29 mouse cellular contexts compared by ENCODE assay signal in genomic region chr9:104304376-104304775, GRCm38 (mm10). TPM values are rescaled to one million over a fixed set of nuclear protein-coding genes. Genes with fewer than 3 reads are reported as not detected.
DNase-seq lines count a peak whose midpoint lies in the region; ATAC-seq and TF ChIP-seq lines count a peak whose summit lies in the region.
"Had no signal": no experiment of that assay in that cellular context is flagged by ENCODE, and none has a peak within 500 bp of the region (broad histone marks: within the 10 kb centered on the region; RNA-seq: fewer than 3 reads in every experiment).

No protein-coding gene starts in this region.

- peak; percentile 72 for ATAC-seq in intestine, postnatal 0 days
- peak; percentile 68 for ATAC-seq in stomach, postnatal 0 days (ENCODE audit: low FRiP score, low TSS enrichment)
- ATAC-seq: forebrain, embryonic 13.5 days; inflammation-experienced regulatory T-cells, adult 6 months; lung, postnatal 0 days; midbrain, embryonic 16.5 days had no signal

- TF ChIP-seq CTCF in intestine, postnatal 0 days (IDR thresholded peaks at IDR 0.05; ENCODE audit: low read depth) = no peak
- TF ChIP-seq CTCF in stomach, postnatal 0 days (IDR thresholded peaks at IDR 0.05; ENCODE audit: low read depth) = no peak

- no peaks in the 10 kb centered on the region for H3K9me3 ChIP-seq in intestine, postnatal 0 days (ENCODE audit: control insufficient read depth)
- H3K9me3 ChIP-seq in stomach, postnatal 0 days (ENCODE audit: control insufficient read depth, low read length) = no peaks in the 10 kb centered on the region
- H3K9me3 ChIP-seq: embryonic facial prominence, embryonic 13.5 days; forebrain, embryonic 13.5 days; heart, embryonic 12.5 days; hindbrain, embryonic 13.5 days; midbrain, embryonic 10.5 days; neural tube, embryonic 13.5 days had no signal

- peak; percentile 90 for DNase-seq in kidney, adult 9 months
- DNase-seq in kidney, postnatal 14 days = peak; percentile 57
- peak; percentile 33 for DNase-seq in stomach, postnatal 0 days (ENCODE audit: low spot score)
- DNase-seq in gastrocnemius, postnatal 4 days (ENCODE audit: low spot score in 2 of 2) = no peak
- DNase-seq in right cerebral cortex, postnatal 36 days (ENCODE audit: low spot score in 2 of 2) = no peak
- no peak for DNase-seq in Muller cell, postnatal 12 days (ENCODE audit: inconsistent ontology term)
- DNase-seq: adrenal gland, postnatal 10 days; cerebellum, adult 2 months; cerebellum, postnatal 25 days; embryo, embryonic 11 days; heart, adult 11 months; heart, postnatal 14 days; right cerebral cortex, postnatal 4 days; thymus, adult 18-20 months; thymus, postnatal 36 days had no signal

- no peak for TF ChIP-seq EP300 in stomach, postnatal 0 days (optimal IDR thresholded peaks at IDR 0.05)

- peaks cover 4% of the 10 kb centered on the region; the same call in 1 of the 2 replicates for H3K36me3 ChIP-seq in intestine, postnatal 0 days (ENCODE audit: control insufficient read depth, insufficient read depth)
- H3K36me3 ChIP-seq in stomach, postnatal 0 days (ENCODE audit: control insufficient read depth, insufficient read depth, low read length) = no peaks in the 10 kb centered on the region
- H3K36me3 ChIP-seq: embryonic facial prominence, embryonic 13.5 days; heart, embryonic 12.5 days; hindbrain, embryonic 13.5 days; midbrain, embryonic 10.5 days; neural tube, embryonic 13.5 days had no signal

- H3K27ac ChIP-seq in intestine, postnatal 0 days (ENCODE audit: low read depth, low read length) = no peak overlapping the region
- 0 out of 2 replicates have a peak overlapping the region, but pooled peaks have one; percentile 53 for H3K27ac ChIP-seq in stomach, postnatal 0 days (replicated peaks)
- H3K27ac ChIP-seq: embryonic facial prominence, embryonic 13.5 days; forebrain, embryonic 13.5 days; hindbrain, embryonic 13.5 days; layer of hippocampus, adult 2 months; midbrain, embryonic 10.5 days; neural tube, embryonic 13.5 days had no signal

- H3K4me2 ChIP-seq in intestine, postnatal 0 days (replicated peaks; ENCODE audit: low read depth) = no peak overlapping the region
- no peak overlapping the region for H3K4me2 ChIP-seq in stomach, postnatal 0 days (replicated peaks; ENCODE audit: low read depth)
- H3K4me2 ChIP-seq: embryonic facial prominence, embryonic 13.5 days; forebrain, embryonic 13.5 days; heart, embryonic 12.5 days; hindbrain, embryonic 13.5 days; neural tube, embryonic 13.5 days had no signal

- no peak overlapping the region for H3K4me3 ChIP-seq in intestine, postnatal 0 days (ENCODE audit: low read depth, low read length)
- no peak overlapping the region for H3K4me3 ChIP-seq in stomach, postnatal 0 days (ENCODE audit: low read depth, low read length)
- H3K4me3 ChIP-seq: embryonic facial prominence, embryonic 13.5 days; erythroblast, embryonic 14.5 days; forebrain, embryonic 13.5 days; heart, embryonic 12.5 days; hindbrain, embryonic 13.5 days; layer of hippocampus, adult 2 months; midbrain, embryonic 10.5 days; myocyte; neural tube, embryonic 13.5 days had no signal

- H3K4me1 ChIP-seq in intestine, postnatal 0 days (replicated peaks; ENCODE audit: control insufficient read depth, insufficient read depth, low read length) = no peaks in the 10 kb centered on the region
- no peaks in the 10 kb centered on the region for H3K4me1 ChIP-seq in stomach, postnatal 0 days (replicated peaks; ENCODE audit: control insufficient read depth, insufficient read depth)
- H3K4me1 ChIP-seq: embryonic facial prominence, embryonic 13.5 days; forebrain, embryonic 13.5 days; hindbrain, embryonic 13.5 days; midbrain, embryonic 10.5 days; neural tube, embryonic 13.5 days had no signal

- H3K27me3 ChIP-seq in intestine, postnatal 0 days (replicated peaks; ENCODE audit: control insufficient read depth, insufficient read depth, low read length) = no peaks in the 10 kb centered on the region
- H3K27me3 ChIP-seq in stomach, postnatal 0 days (ENCODE audit: control insufficient read depth, insufficient read depth, low read length) = no peaks in the 10 kb centered on the region
- H3K27me3 ChIP-seq: embryonic facial prominence, embryonic 13.5 days; forebrain, embryonic 13.5 days; hindbrain, embryonic 13.5 days; neural tube, embryonic 13.5 days had no signal

- WGBS in intestine, postnatal 0 days = 34% methylated on average over 4 of the region's 4 CpGs
- WGBS in stomach, postnatal 0 days = 58% methylated on average over 4 of the region's 4 CpGs

- no peak overlapping the region for H3K9ac ChIP-seq in intestine, postnatal 0 days (ENCODE audit: low read depth, low read length)
- no peak overlapping the region for H3K9ac ChIP-seq in stomach, postnatal 0 days (ENCODE audit: low read length)
- H3K9ac ChIP-seq: embryonic facial prominence, embryonic 13.5 days; forebrain, embryonic 13.5 days; heart, embryonic 12.5 days; hindbrain, embryonic 13.5 days; neural tube, embryonic 13.5 days had no signal

RNA-seq across cellular contexts. Expression of gene Acpp, which starts 33.2 kb away (rescaled TPM):
- polyA plus RNA-seq in intestine, postnatal 0 days (2015; fragmentation: Nextera tagmentation; extraction: Ambion mirVana) = 2.9 and 3.6 TPM in 2 replicates
- 9.8 and 10.8 TPM in 2 replicates for polyA plus RNA-seq in stomach, postnatal 0 days (2015; fragmentation: Nextera tagmentation; extraction: Ambion mirVana)
- total RNA-seq in gastrocnemius, postnatal 4 days (2021) = under 1 TPM; 0.32 to 0.57 TPM
- total RNA-seq: MEL had no signal
- polyA plus RNA-seq: erythroblast, embryonic 14.5 days; heart, embryonic 12.5 days had no signal

RNA-seq across cellular contexts. Expression of gene Dnajc13, which starts 41.6 kb away (rescaled TPM):
- polyA plus RNA-seq in intestine, postnatal 0 days (2015; fragmentation: Nextera tagmentation; extraction: Ambion mirVana) = 24.6 and 26.8 TPM in 2 replicates
- polyA plus RNA-seq in stomach, postnatal 0 days (2015; fragmentation: Nextera tagmentation; extraction: Ambion mirVana) = 10.7 and 11.5 TPM in 2 replicates
- 10 to 100 TPM; 44.4 to 54.8 TPM for total RNA-seq in gastrocnemius, postnatal 4 days (2021)

Comparison
In these comparisons a context has a peak if more than half of its experiments do, and no peak if none do; other contexts are left out.
1. DNase-seq: peak in kidney, adult 9 months (single experiment), kidney, postnatal 14 days (single experiment) and stomach, postnatal 0 days (single experiment); none in gastrocnemius, postnatal 4 days (0 of 2), right cerebral cortex, postnatal 36 days (0 of 2) and Muller cell, postnatal 12 days (single experiment).